Comparison of ENCODE assay signal across 9 mouse cellular contexts in the genomic region with DNA sequence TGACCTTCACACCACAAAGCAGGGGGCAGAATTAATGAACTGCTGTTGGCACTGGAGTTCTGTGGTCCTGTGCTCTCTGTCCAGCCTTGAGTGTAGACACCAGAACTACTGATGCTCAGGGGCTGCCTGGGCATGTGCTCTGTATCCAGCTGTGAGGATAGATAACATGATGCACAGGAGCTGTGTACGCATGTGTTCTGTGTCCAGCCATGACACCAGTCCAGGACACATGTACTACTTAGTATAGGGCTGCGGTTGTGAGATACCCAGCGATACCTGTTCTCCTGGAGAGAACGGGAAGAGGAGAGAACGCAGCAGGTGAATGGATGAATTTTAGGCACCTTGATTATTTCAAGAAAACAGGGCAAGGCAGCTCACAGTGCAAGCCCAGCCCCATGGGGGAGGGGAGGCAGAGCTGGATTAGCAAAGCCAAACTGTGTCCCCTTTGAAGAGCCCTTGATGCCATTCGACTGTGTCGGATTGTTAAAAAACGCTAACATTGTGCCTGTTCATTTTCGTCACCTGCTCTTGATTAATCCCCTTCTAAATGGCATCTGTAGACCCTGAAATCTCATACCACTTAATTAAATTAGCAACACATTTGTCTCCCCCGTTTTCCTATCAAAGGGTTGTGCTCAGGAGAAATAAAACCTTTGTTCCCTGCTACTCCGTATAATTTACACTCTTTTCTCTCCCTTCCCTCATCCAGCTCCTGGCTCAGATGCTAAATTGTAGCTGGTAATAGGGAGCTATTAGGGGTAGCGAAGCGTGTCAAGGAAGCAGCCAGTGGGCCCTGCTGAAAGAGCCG.
A peak's percentile ranks its signal among the peaks of the same experiment; 100 is the strongest.
DNase-seq lines count a peak whose midpoint lies in the region; ATAC-seq lines count a peak whose summit lies in the region.
"Had no signal": no experiment of that assay in that cellular context is flagged by ENCODE, and none has a peak within 500 bp of the region (broad histone marks: within the 10 kb centered on the region; RNA-seq: fewer than 3 reads in every experiment).

No protein-coding gene starts in this region.

- H3K4me2 ChIP-seq in embryonic facial prominence, embryonic 12.5 days (replicated peaks): no peak overlapping the region
- no peak overlapping the region for H3K4me2 ChIP-seq in hindbrain, embryonic 12.5 days (replicated peaks)
- H3K4me2 ChIP-seq in midbrain, embryonic 16.5 days (ENCODE audit: low read length): 0 out of 2 replicates have a peak overlapping the region, but pooled peaks have one; percentile 15
- H3K4me2 ChIP-seq: heart, embryonic 11.5 days; liver, embryonic 15.5 days had no signal

- ATAC-seq in embryonic facial prominence, embryonic 12.5 days (ENCODE audit: insufficient number of reproducible peaks, insufficient read depth, low FRiP score, low TSS enrichment): 0 out of 2 replicates have a peak, but pooled peaks have one; percentile 56
- ATAC-seq in hindbrain, embryonic 12.5 days (ENCODE audit: low FRiP score): peak; percentile 93
- ATAC-seq in midbrain, embryonic 16.5 days: peak; percentile 88

- H3K27me3 ChIP-seq in embryonic facial prominence, embryonic 12.5 days: 0 out of 2 replicates have a peak, but pooled peaks cover 5% of the 10 kb centered on the region
- H3K27me3 ChIP-seq in hindbrain, embryonic 12.5 days: peaks cover 29% of the 10 kb centered on the region
- peaks cover 7% of the 10 kb centered on the region; the same call in 1 of the 2 replicates for H3K27me3 ChIP-seq in midbrain, embryonic 16.5 days (ENCODE audit: control insufficient read depth, insufficient read depth, low read depth, low read length)

- no peaks in the 10 kb centered on the region for H3K9me3 ChIP-seq in embryonic facial prominence, embryonic 12.5 days
- H3K9me3 ChIP-seq in hindbrain, embryonic 12.5 days (replicated peaks): no peaks in the 10 kb centered on the region; the same call in 1 of the 2 replicates
- H3K9me3 ChIP-seq in midbrain, embryonic 16.5 days (replicated peaks; ENCODE audit: control insufficient read depth, low read length, poor library complexity, severe bottlenecking): no peaks in the 10 kb centered on the region
- H3K9me3 ChIP-seq: liver, embryonic 15.5 days had no signal

- peak; percentile 69 for DNase-seq in embryo, embryonic 10 days (ENCODE audit: low spot score)
- no peak for DNase-seq in layer of hippocampus, postnatal 25 days (ENCODE audit: extremely low spot score in 1 of 2, low spot score in 1 of 2)
- DNase-seq in urinary bladder, adult 18-20 months (ENCODE audit: low spot score in 2 of 2): no peak
- DNase-seq in frontal cortex, postnatal 14 days (ENCODE audit: low spot score in 2 of 2): no peak

- no peak overlapping the region for H3K27ac ChIP-seq in embryonic facial prominence, embryonic 12.5 days
- peak overlapping the region; percentile 69 for H3K27ac ChIP-seq in hindbrain, embryonic 12.5 days
- H3K27ac ChIP-seq in midbrain, embryonic 16.5 days (ENCODE audit: low read length): no peak overlapping the region
- H3K27ac ChIP-seq: liver, embryonic 15.5 days had no signal

- WGBS in embryonic facial prominence, embryonic 12.5 days: 31% methylated on average over 14 of the region's 14 CpGs
- 30% methylated on average over 14 of the region's 14 CpGs for WGBS in hindbrain, embryonic 12.5 days
- 20% methylated on average over 14 of the region's 14 CpGs for whole genome bisulfite sequencing in midbrain, embryonic 16.5 days

- H3K9ac ChIP-seq in embryonic facial prominence, embryonic 12.5 days: no peak overlapping the region
- no peak overlapping the region for H3K9ac ChIP-seq in hindbrain, embryonic 12.5 days
- no peak overlapping the region; the same call in 1 of the 2 replicates for H3K9ac ChIP-seq in midbrain, embryonic 16.5 days (ENCODE audit: low read depth, low read length)
- H3K9ac ChIP-seq: liver, embryonic 15.5 days had no signal

- no peaks in the 10 kb centered on the region for H3K36me3 ChIP-seq in embryonic facial prominence, embryonic 12.5 days
- no peaks in the 10 kb centered on the region for H3K36me3 ChIP-seq in hindbrain, embryonic 12.5 days
- H3K36me3 ChIP-seq in midbrain, embryonic 16.5 days (ENCODE audit: control insufficient read depth, insufficient read depth, low read length): no peaks in the 10 kb centered on the region
- H3K36me3 ChIP-seq: liver, embryonic 15.5 days had no signal

- H3K4me3 ChIP-seq in embryonic facial prominence, embryonic 12.5 days: no peak overlapping the region
- H3K4me3 ChIP-seq in hindbrain, embryonic 12.5 days: no peak overlapping the region
- H3K4me3 ChIP-seq in midbrain, embryonic 16.5 days (ENCODE audit: low read depth, low read length): no peak overlapping the region
- H3K4me3 ChIP-seq: liver, embryonic 15.5 days had no signal

- H3K4me1 ChIP-seq in embryonic facial prominence, embryonic 12.5 days: no peaks in the 10 kb centered on the region; the same call in 1 of the 2 replicates
- H3K4me1 ChIP-seq in hindbrain, embryonic 12.5 days: peaks cover 19% of the 10 kb centered on the region
- H3K4me1 ChIP-seq in midbrain, embryonic 16.5 days (ENCODE audit: control insufficient read depth, insufficient read depth, low read length): peaks cover 15% of the 10 kb centered on the region
- H3K4me1 ChIP-seq: liver, embryonic 15.5 days had no signal
